Mouse (Mus musculus) forebrain, postnatal 0 days (tissue): ENCODE data around the gene Lrig2. TPM values are rescaled to one million over a fixed set of nuclear protein-coding genes. Genes with fewer than 3 reads are reported as not detected.

Experiments used
- ATAC-seq: fragments of 200-750 bp; cut with Nextera tagmentation; 2 replicates; pipeline ENCODE4 v1.8.0; 2017; ENCODE audit warnings: mild to moderate bottlenecking, moderate library complexity
- DNase-seq: peaks from one replicate; pipeline ENCODE4 v3.0.0-alpha.2; 2015
- H3K27ac ChIP-seq: fragments of 300-500 bp; sonication (generic); 2 replicates; pipeline ENCODE4 v1.5.1; 2014; ENCODE audit warnings: low read depth, mild to moderate bottlenecking, antibody characterized with exemption, low read length, moderate library complexity, mixed read lengths
- H3K27me3 ChIP-seq: fragments of 300-500 bp; sonication (generic); 2 replicates; pipeline ENCODE4 v1.6.1; 2014; ENCODE audit warnings: mild to moderate bottlenecking, low read length, mixed read lengths; ENCODE audit not compliant: insufficient read depth
- H3K36me3 ChIP-seq: fragments of 300-500 bp; sonication (generic); 2 replicates; pipeline ENCODE4 v1.6.1; 2014; ENCODE audit warnings: mild to moderate bottlenecking, moderate library complexity; ENCODE audit not compliant: insufficient read depth
- H3K4me1 ChIP-seq: fragments of 300-500 bp; sonication (generic); 2 replicates; pipeline ENCODE4 v1.6.1; 2014; ENCODE audit warnings: antibody characterized with exemption; ENCODE audit not compliant: insufficient read depth
- H3K4me2 ChIP-seq: fragments of 300-500 bp; sonication (generic); 2 replicates; pipeline ENCODE4 v1.6.1; 2014; ENCODE audit warnings: low read depth, mild to moderate bottlenecking, moderate library complexity
- H3K4me3 ChIP-seq: fragments of 300-500 bp; sonication (generic); 2 replicates; pipeline ENCODE4 v1.5.1; 2014; ENCODE audit warnings: low read depth, low read length, mixed read lengths
- H3K9ac ChIP-seq: fragments of 300-500 bp; sonication (generic); 2 replicates; pipeline ENCODE4 v1.6.1; 2014; ENCODE audit warnings: mild to moderate bottlenecking
- H3K9me3 ChIP-seq: fragments of 300-500 bp; sonication (generic); 2 replicates; pipeline ENCODE4 v1.6.1; 2016; ENCODE audit warnings: low read length
- CTCF ChIP-seq: sonication (generic); IDR thresholded peaks from 2 replicates; pipeline ENCODE4 v1.5.1; 2016; ENCODE audit warnings: antibody characterized with exemption, control low read depth, low read depth
- WGBS: fragments of 180-500 bp; shearing (Covaris S2); extraction: QIAGEN DNeasy Blood & Tissue Kit; methylation state at CpG from one replicate; pipeline ENCODE4 v1.1.7; 2014; 5-methylcytosine and 5-hydroxymethylcytosine counted together
- polyA plus RNA-seq: library from polyadenylated mRNA; unstranded; fragments of >200 nt; fragmentation: Nextera tagmentation; extraction: Ambion mirVana; gene quantifications from 2 replicates; pipeline ENCODE4 v1.2.1, GENCODE M21; 2015
- total RNA-seq: library from RNA; depleted of rRNA; stranded (reverse); fragments of >200 nt; gene quantifications from 2 replicates; pipeline ENCODE4 v1.2.3, GENCODE M21; 2014; rRNA removed

Lrig2 gene
- total RNA-seq (32.2 and 45.1 TPM in 2 replicates), polyA plus RNA-seq (8.5 and 14.8 TPM in 2 replicates)

- ATAC-seq: peak; percentile 99
- peak within 1 kb of the TSS; percentile 99 for H3K27ac ChIP-seq
These were observed at the start of gene Lrig2 for GRCm38 (mm10) chr3:104511538-104512423. Gene Lrig2 (minus strand): TSS chr3:104511918.

DNA sequence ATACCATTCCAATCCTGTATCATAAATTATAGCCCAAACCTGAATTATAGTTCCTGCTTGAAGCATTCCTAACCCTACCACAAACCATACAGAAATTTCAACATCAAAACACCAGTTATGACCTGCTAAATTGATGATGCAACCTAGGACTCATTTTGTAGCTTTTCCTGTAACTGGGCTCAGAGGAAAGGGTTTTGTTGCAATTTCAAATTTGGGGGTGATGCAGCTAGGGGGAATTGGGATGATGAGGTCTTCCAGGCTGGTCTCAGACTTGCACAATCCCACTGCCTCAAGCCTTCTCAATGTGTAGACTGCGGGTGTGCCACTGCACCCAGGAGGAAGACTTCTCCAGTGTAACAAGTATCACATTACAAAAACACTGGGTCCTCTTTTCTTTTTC, 44.9 kb upstream of the Lrig2 start:
- no peak overlapping the region for H3K9ac ChIP-seq
- ATAC-seq (no peak), DNase-seq (no peak)
- H3K4me3 ChIP-seq: no peak overlapping the region
- no peak for TF ChIP-seq CTCF
- no peak overlapping the region for H3K27ac ChIP-seq
- H3K27me3 ChIP-seq: no peaks in the 10 kb centered on the region
- no peaks in the 10 kb centered on the region for H3K9me3 ChIP-seq
- H3K4me2 ChIP-seq: no peak overlapping the region
- WGBS: 86% methylated on average over 1 of the region's 1 CpGs
- no peaks in the 10 kb centered on the region for H3K4me1 ChIP-seq
- H3K36me3 ChIP-seq: no peaks in the 10 kb centered on the region

More at GRCm38 (mm10) chr3:104511538-104512423, at the start of gene Lrig2:
- Histone ChIP-seq H3K9me3 (no peaks in the 10 kb centered on the region), H3K27me3 (no peaks in the 10 kb centered on the region), H3K4me3 (peak within 1 kb of the TSS; percentile 97), H3K4me1 (peaks cover 13% of the 10 kb centered on the region), H3K36me3 (no peaks in the 10 kb centered on the region), H3K4me2 (peak within 1 kb of the TSS; percentile 69), H3K9ac (peak within 1 kb of the TSS; percentile 90)
- under 1% methylated on average over 68 of the region's 71 CpGs for WGBS
- peak; percentile 100 for DNase-seq
- TF ChIP-seq CTCF: peak; percentile 95

DNA sequence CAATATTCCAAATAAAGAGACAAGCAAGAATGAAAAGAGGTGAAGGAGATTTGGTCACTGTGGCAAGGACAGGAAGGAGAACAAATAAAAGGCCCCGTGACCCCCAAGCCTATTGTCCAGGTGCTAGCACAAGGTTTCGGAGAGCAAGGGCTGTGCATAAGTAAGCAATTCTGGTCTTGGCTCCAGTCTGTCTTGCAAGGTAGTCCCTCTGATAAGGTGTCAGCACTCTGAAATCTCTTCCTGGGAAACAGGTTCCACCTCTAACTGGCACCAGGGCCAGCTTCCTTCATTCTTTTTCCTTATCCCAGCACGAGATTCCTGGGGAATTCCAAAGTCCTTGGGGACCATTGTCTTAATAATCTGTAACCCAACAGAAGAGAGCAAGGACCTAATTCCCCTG, 38.9 kb upstream of the Lrig2 start:
- Histone ChIP-seq H3K4me3 (no peak overlapping the region), H3K9me3 (no peaks in the 10 kb centered on the region), H3K36me3 (no peaks in the 10 kb centered on the region), H3K27me3 (no peaks in the 10 kb centered on the region), H3K4me2 (no peak overlapping the region), H3K9ac (no peak overlapping the region), H3K27ac (no peak overlapping the region), H3K4me1 (no peaks in the 10 kb centered on the region)
- WGBS: 49% methylated on average over 3 of the region's 3 CpGs
- no peak for TF ChIP-seq CTCF
- DNase-seq (no peak), ATAC-seq (no peak)

DNA sequence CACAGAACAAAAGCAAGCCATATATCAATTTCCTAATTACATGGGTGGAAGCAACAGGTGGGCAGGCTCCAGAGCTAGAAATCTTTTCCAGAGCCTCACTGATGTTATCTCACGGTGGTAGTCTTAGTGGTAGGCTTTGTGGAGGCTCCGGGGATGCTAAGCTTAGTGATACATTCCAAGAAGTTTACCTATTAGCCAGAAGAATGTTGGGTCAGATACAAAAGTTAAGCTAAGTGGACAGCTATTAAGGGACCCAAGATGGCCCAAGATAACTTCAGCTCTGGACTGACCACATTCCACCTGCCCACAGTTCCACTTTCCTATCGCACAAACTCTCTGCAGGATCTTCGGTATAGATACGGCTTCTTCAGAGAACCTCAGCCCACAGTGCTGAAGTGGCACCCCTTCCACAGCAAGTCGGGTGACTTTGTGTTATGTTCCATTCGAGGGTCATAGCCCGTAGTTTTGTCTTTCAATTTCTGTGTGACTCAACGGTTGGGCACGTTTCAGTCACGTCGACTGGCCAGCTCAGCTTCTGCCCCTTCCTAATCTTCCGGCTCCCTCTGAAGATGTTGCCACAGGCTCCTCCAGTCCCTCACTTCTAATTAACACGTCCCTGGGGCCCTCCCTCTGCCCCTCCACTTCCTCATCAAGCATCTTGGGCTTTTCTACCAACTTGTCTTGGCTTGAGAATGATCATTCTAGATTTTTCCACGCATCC, 36.8 kb upstream of the Lrig2 start:
- H3K4me1 ChIP-seq: no peaks in the 10 kb centered on the region
- TF ChIP-seq CTCF: no peak
- H3K27me3 ChIP-seq: no peaks in the 10 kb centered on the region
- no peak for DNase-seq
- no peaks in the 10 kb centered on the region for H3K9me3 ChIP-seq
- H3K9ac ChIP-seq: no peak overlapping the region
- no peak overlapping the region for H3K27ac ChIP-seq
- 78% methylated on average over 15 of the region's 15 CpGs for WGBS
- no peak overlapping the region for H3K4me3 ChIP-seq
- ATAC-seq: no peak
- no peak overlapping the region for H3K4me2 ChIP-seq
- H3K36me3 ChIP-seq: no peaks in the 10 kb centered on the region

DNA sequence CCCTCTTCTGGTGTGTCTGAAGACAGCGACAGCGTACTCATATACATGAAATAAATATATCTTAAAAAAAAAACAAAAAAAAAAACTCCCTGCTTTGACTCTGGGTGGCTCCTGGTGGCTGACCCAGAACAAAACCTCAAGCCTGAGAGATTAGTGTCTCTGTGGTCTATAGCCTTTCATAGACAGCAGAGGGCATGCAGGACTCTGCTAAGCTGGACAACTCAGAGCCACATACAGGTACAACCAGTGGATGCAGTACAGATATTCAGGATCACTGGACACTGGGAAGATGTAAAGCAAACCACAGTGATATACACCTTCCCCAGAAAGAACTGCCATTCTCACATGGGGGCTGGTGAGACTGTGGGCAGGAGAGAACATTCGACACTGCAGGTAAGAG, 32.1 kb upstream of the Lrig2 start:
- TF ChIP-seq CTCF: peak; percentile 26; the same call in 1 of the 2 replicates
- H3K9me3 ChIP-seq: no peaks in the 10 kb centered on the region
- WGBS: 98% methylated on average over 3 of the region's 3 CpGs
- H3K4me2 ChIP-seq: no peak overlapping the region
- no peaks in the 10 kb centered on the region for H3K27me3 ChIP-seq
- H3K4me1 ChIP-seq: no peaks in the 10 kb centered on the region
- H3K36me3 ChIP-seq: no peaks in the 10 kb centered on the region
- no peak overlapping the region for H3K27ac ChIP-seq
- H3K9ac ChIP-seq: no peak overlapping the region
- no peak overlapping the region for H3K4me3 ChIP-seq
- no peak for DNase-seq
- ATAC-seq: no peak

DNA sequence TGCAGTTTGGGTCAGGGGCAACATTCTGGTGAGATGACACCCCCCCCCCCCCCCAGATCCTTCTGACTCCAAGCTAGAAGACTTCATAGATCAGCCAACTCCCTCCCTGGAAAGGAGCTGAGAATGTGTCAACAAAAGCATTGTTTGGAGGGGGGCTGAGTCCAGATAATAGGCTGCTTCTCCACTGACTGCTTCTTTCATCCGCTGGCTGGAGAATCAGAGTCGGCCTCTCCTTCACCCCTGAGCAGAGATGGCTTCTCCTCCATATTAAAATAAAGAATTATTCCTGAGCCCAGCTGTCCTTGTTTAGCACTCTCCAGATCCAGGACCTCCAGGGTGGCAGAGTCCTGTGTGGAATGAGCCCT, 30.3 kb upstream of the Lrig2 start:
- H3K9ac ChIP-seq: no peak overlapping the region
- 10% methylated on average over 2 of the region's 2 CpGs for WGBS
- no peak for ATAC-seq

More for the DNA sequence above, 30.3 kb upstream of the Lrig2 start:
- Histone ChIP-seq H3K27ac (no peak overlapping the region), H3K4me2 (peak overlapping the region; percentile 40; the same call in 1 of the 2 replicates), H3K36me3 (no peaks in the 10 kb centered on the region), H3K4me1 (no peaks in the 10 kb centered on the region), H3K4me3 (no peak overlapping the region), H3K27me3 (no peaks in the 10 kb centered on the region), H3K9me3 (no peaks in the 10 kb centered on the region)
- no peak for DNase-seq
- no peak for TF ChIP-seq CTCF
